Mouse (Mus musculus): Measurements from ENCODE around the gene 9130023H24Rik. TPM values are rescaled to one million over a fixed set of nuclear protein-coding genes. Genes with fewer than 3 reads are reported as not detected.

The 9130023H24Rik gene
- polyA plus RNA-seq, 1 experiment from 2014 or later = 6.5 TPM

- Histone ChIP-seq H3K27me3 (replicated peaks; ENCODE audit: insufficient read depth, low read length) (no peaks in the 10 kb centered on the region), H3K4me2 (replicated peaks; ENCODE audit: low read depth, low read length) (no peak overlapping the region), H3K9me3 (ENCODE audit: low read length) (no peaks in the 10 kb centered on the region), H3K4me1 (ENCODE audit: insufficient read depth, low read depth, low read length) (no peaks in the 10 kb centered on the region), H3K4me3 (ENCODE audit: low read depth, low read length) (no peak overlapping the region), H3K9ac (replicated peaks; ENCODE audit: low read depth) (no peak overlapping the region), H3K36me3 (ENCODE audit: insufficient read depth, low read length) (no peaks in the 10 kb centered on the region), H3K27ac (ENCODE audit: low read length) (no peak overlapping the region)
- ATAC-seq (peak; percentile 38), DNase-seq (ENCODE audit: low spot score) (peak; percentile 86)
- TF ChIP-seq CTCF (IDR thresholded peaks at IDR 0.05) (peak; percentile 94), EP300 (IDR thresholded peaks at IDR 0.05) (no peak)
- WGBS = 6% methylated on average over 4 of the region's 4 CpGs
Measured at GRCm38 (mm10) chr7:128208187-128208586, 29.6 kb downstream of the 9130023H24Rik start.

- no peaks in the 10 kb centered on the region for H3K27me3 ChIP-seq (replicated peaks; ENCODE audit: insufficient read depth, low read length)
- ATAC-seq = no peak
- TF ChIP-seq EP300 (IDR thresholded peaks at IDR 0.05) (no peak), CTCF (IDR thresholded peaks at IDR 0.05) (no peak)
- WGBS = 54% methylated on average over 6 of the region's 6 CpGs
- H3K36me3 ChIP-seq (ENCODE audit: insufficient read depth, low read length) = no peaks in the 10 kb centered on the region
- DNase-seq (ENCODE audit: low spot score) = no peak
- no peak within 1 kb of the TSS for H3K4me3 ChIP-seq (ENCODE audit: low read depth, low read length)
- H3K4me2 ChIP-seq (replicated peaks; ENCODE audit: low read depth, low read length) = no peak within 1 kb of the TSS
- no peaks in the 10 kb centered on the region for H3K9me3 ChIP-seq (ENCODE audit: low read length)
- H3K4me1 ChIP-seq (ENCODE audit: insufficient read depth, low read depth, low read length) = no peaks in the 10 kb centered on the region
- H3K27ac ChIP-seq (ENCODE audit: low read length) = no peak within 1 kb of the TSS
- no peak within 1 kb of the TSS for H3K9ac ChIP-seq (replicated peaks; ENCODE audit: low read depth)
Measured at GRCm38 (mm10) chr7:128206152-128206551, 31.7 kb downstream of the 9130023H24Rik start, which contains the start of gene Cox6a2. Gene Cox6a2, minus strand, starts transcription at chr7:128206387.

GRCm38 (mm10) chr7:128205695-128206094 lies 32.1 kb downstream of the 9130023H24Rik start:
- no peak for ATAC-seq
- H3K9me3 ChIP-seq (ENCODE audit: low read length) = no peaks in the 10 kb centered on the region
- TF ChIP-seq EP300 (IDR thresholded peaks at IDR 0.05) (no peak), CTCF (IDR thresholded peaks at IDR 0.05) (no peak)
- WGBS = 74% methylated on average over 18 of the region's 18 CpGs
- no peak overlapping the region for H3K9ac ChIP-seq (replicated peaks; ENCODE audit: low read depth)
- no peaks in the 10 kb centered on the region for H3K4me1 ChIP-seq (ENCODE audit: insufficient read depth, low read depth, low read length)
- H3K27me3 ChIP-seq (replicated peaks; ENCODE audit: insufficient read depth, low read length) = no peaks in the 10 kb centered on the region
- no peak for DNase-seq (ENCODE audit: low spot score)
- H3K4me2 ChIP-seq (replicated peaks; ENCODE audit: low read depth, low read length) = no peak overlapping the region
- H3K27ac ChIP-seq (ENCODE audit: low read length) = no peak overlapping the region
- no peak overlapping the region for H3K4me3 ChIP-seq (ENCODE audit: low read depth, low read length)
- H3K36me3 ChIP-seq (ENCODE audit: insufficient read depth, low read length) = no peaks in the 10 kb centered on the region

- Histone ChIP-seq H3K4me2 (replicated peaks; ENCODE audit: low read depth, low read length) (no peak overlapping the region), H3K4me3 (ENCODE audit: low read depth, low read length) (no peak overlapping the region), H3K9ac (replicated peaks; ENCODE audit: low read depth) (no peak overlapping the region), H3K36me3 (ENCODE audit: insufficient read depth, low read length) (no peaks in the 10 kb centered on the region), H3K9me3 (ENCODE audit: low read length) (no peaks in the 10 kb centered on the region), H3K27ac (ENCODE audit: low read length) (no peak overlapping the region), H3K27me3 (replicated peaks; ENCODE audit: insufficient read depth, low read length) (no peaks in the 10 kb centered on the region), H3K4me1 (ENCODE audit: insufficient read depth, low read depth, low read length) (no peaks in the 10 kb centered on the region)
- ATAC-seq = no peak
- 90% methylated on average over 8 of the region's 8 CpGs for WGBS
- no peak for TF ChIP-seq EP300 (IDR thresholded peaks at IDR 0.05)
- TF ChIP-seq CTCF (IDR thresholded peaks at IDR 0.05) = no peak
- no peak for DNase-seq (ENCODE audit: low spot score)
Measured at GRCm38 (mm10) chr7:128204179-128204578, 33.7 kb downstream of the 9130023H24Rik start.

- no peaks in the 10 kb centered on the region for H3K9me3 ChIP-seq (ENCODE audit: low read length)
- WGBS = 78% methylated on average over 9 of the region's 9 CpGs
- no peak overlapping the region for H3K27ac ChIP-seq (ENCODE audit: low read length)
- H3K4me1 ChIP-seq (ENCODE audit: insufficient read depth, low read depth, low read length) = no peaks in the 10 kb centered on the region
- no peaks in the 10 kb centered on the region for H3K27me3 ChIP-seq (replicated peaks; ENCODE audit: insufficient read depth, low read length)
- no peak overlapping the region for H3K4me2 ChIP-seq (replicated peaks; ENCODE audit: low read depth, low read length)
- no peak for DNase-seq (ENCODE audit: low spot score)
- no peak for TF ChIP-seq CTCF (IDR thresholded peaks at IDR 0.05)
- no peak for TF ChIP-seq EP300 (IDR thresholded peaks at IDR 0.05)
- H3K9ac ChIP-seq (replicated peaks; ENCODE audit: low read depth) = no peak overlapping the region
- no peaks in the 10 kb centered on the region for H3K36me3 ChIP-seq (ENCODE audit: insufficient read depth, low read length)
- no peak overlapping the region for H3K4me3 ChIP-seq (ENCODE audit: low read depth, low read length)
- no peak for ATAC-seq
Measured at GRCm38 (mm10) chr7:128203071-128203470, 34.8 kb downstream of the 9130023H24Rik start.

GRCm38 (mm10) chr7:128201607-128202006 lies 36.2 kb downstream of the 9130023H24Rik start:
- no peak for TF ChIP-seq CTCF (IDR thresholded peaks at IDR 0.05)
- no peaks in the 10 kb centered on the region for H3K4me1 ChIP-seq (ENCODE audit: insufficient read depth, low read depth, low read length)
- ATAC-seq = no peak

More at GRCm38 (mm10) chr7:128201607-128202006, 36.2 kb downstream of the 9130023H24Rik start:
- Histone ChIP-seq H3K27me3 (replicated peaks; ENCODE audit: insufficient read depth, low read length) (no peaks in the 10 kb centered on the region), H3K27ac (ENCODE audit: low read length) (no peak overlapping the region), H3K4me2 (replicated peaks; ENCODE audit: low read depth, low read length) (no peak overlapping the region), H3K36me3 (ENCODE audit: insufficient read depth, low read length) (no peaks in the 10 kb centered on the region), H3K9me3 (ENCODE audit: low read length) (no peaks in the 10 kb centered on the region), H3K9ac (replicated peaks; ENCODE audit: low read depth) (no peak overlapping the region), H3K4me3 (ENCODE audit: low read depth, low read length) (no peak overlapping the region)
- DNase-seq (ENCODE audit: low spot score) = no peak
- 81% methylated on average over 9 of the region's 9 CpGs for WGBS

Other genes starting within 250 kb of the 9130023H24Rik start
- gene Pycard, start 244.2 kb downstream of the 9130023H24Rik start, polyA plus RNA-seq (2015; fragmentation: Nextera tagmentation; extraction: Ambion mirVana) = 33.7 and 35.3 TPM in 2 replicates
- gene Trim72, start 234.1 kb downstream of the 9130023H24Rik start, polyA plus RNA-seq (2015; fragmentation: Nextera tagmentation; extraction: Ambion mirVana) = 0.14 and 0.19 TPM in 2 replicates
- 2.2 and 2.3 TPM in 2 replicates for gene Itgam, start 175.4 kb downstream of the 9130023H24Rik start, polyA plus RNA-seq (2015; fragmentation: Nextera tagmentation; extraction: Ambion mirVana)
- 0.32 TPM in 1 of 2 replicates, not detected in the other for gene Gm49368, start 175.3 kb downstream of the 9130023H24Rik start, polyA plus RNA-seq (2015; fragmentation: Nextera tagmentation; extraction: Ambion mirVana)
- gene Itgax, start 108.5 kb downstream of the 9130023H24Rik start, polyA plus RNA-seq (2015; fragmentation: Nextera tagmentation; extraction: Ambion mirVana) = 1.6 and 1.7 TPM in 2 replicates
- 0.14 and 0.24 TPM in 2 replicates for gene Itgad, start 83.7 kb downstream of the 9130023H24Rik start, polyA plus RNA-seq (2015; fragmentation: Nextera tagmentation; extraction: Ambion mirVana)
- gene Cox6a2, start 31.6 kb downstream of the 9130023H24Rik start, polyA plus RNA-seq (2015; fragmentation: Nextera tagmentation; extraction: Ambion mirVana) = 26.6 and 27.8 TPM in 2 replicates
- gene Armc5, start 689 bp downstream of the 9130023H24Rik start, polyA plus RNA-seq (2015; fragmentation: Nextera tagmentation; extraction: Ambion mirVana) = 17.9 and 20.3 TPM in 2 replicates
- 157 and 160 TPM in 2 replicates for gene Tgfb1i1, start 8.8 kb upstream of the 9130023H24Rik start, polyA plus RNA-seq (2015; fragmentation: Nextera tagmentation; extraction: Ambion mirVana)
- gene Slc5a2, start 27.6 kb upstream of the 9130023H24Rik start, polyA plus RNA-seq (2015; fragmentation: Nextera tagmentation; extraction: Ambion mirVana) = 0.08 and 0.23 TPM in 2 replicates
- 15.7 and 16.7 TPM in 2 replicates for gene BC017158, start 60.1 kb upstream of the 9130023H24Rik start, polyA plus RNA-seq (2015; fragmentation: Nextera tagmentation; extraction: Ambion mirVana)
- 38.7 and 43.1 TPM in 2 replicates for gene Rgs10, start 180.7 kb upstream of the 9130023H24Rik start, polyA plus RNA-seq (2015; fragmentation: Nextera tagmentation; extraction: Ambion mirVana)
- gene Tial1, start 223.7 kb upstream of the 9130023H24Rik start, polyA plus RNA-seq (2015; fragmentation: Nextera tagmentation; extraction: Ambion mirVana) = 15.4 and 17.2 TPM in 2 replicates